Mouse (Mus musculus) neural tube, embryonic 12.5 days (tissue): ENCODE data around the gene Bphl. TPM values are rescaled to one million over a fixed set of nuclear protein-coding genes. Genes with fewer than 3 reads are reported as not detected.

Experiments used
- ATAC-seq: fragments of 200-750 bp; cut with Nextera tagmentation; 2 replicates; pipeline ENCODE4 v1.8.0; 2017; ENCODE audit warnings: low read depth, mild to moderate bottlenecking, moderate TSS enrichment, moderate library complexity; ENCODE audit not compliant: low FRiP score
- H3K27ac ChIP-seq: fragments of 300-500 bp; sonication (generic); 2 replicates; pipeline ENCODE4 v1.5.1; 2016
- H3K27me3 ChIP-seq: fragments of 300-500 bp; sonication (generic); replicated peaks from 2 replicates; pipeline ENCODE4 v1.6.1; 2016; ENCODE audit warnings: mild to moderate bottlenecking
- H3K36me3 ChIP-seq: fragments of 300-500 bp; sonication (generic); 2 replicates; pipeline ENCODE4 v1.6.1; 2016; ENCODE audit warnings: mild to moderate bottlenecking
- H3K4me1 ChIP-seq: fragments of 300-500 bp; sonication (generic); 2 replicates; pipeline ENCODE4 v1.6.1; 2016
- H3K4me2 ChIP-seq: fragments of 300-500 bp; sonication (generic); replicated peaks from 2 replicates; pipeline ENCODE4 v1.6.1; 2016; ENCODE audit warnings: mild to moderate bottlenecking
- H3K4me3 ChIP-seq: fragments of 300-500 bp; sonication (generic); 2 replicates; pipeline ENCODE4 v1.5.1; 2016
- H3K9ac ChIP-seq: fragments of 300-500 bp; sonication (generic); 2 replicates; pipeline ENCODE4 v1.6.1; 2016; ENCODE audit warnings: mild to moderate bottlenecking
- H3K9me3 ChIP-seq: fragments of 300-500 bp; sonication (generic); 2 replicates; pipeline ENCODE4 v1.6.1; 2016; ENCODE audit warnings: mild to moderate bottlenecking
- WGBS: fragments of 180-500 bp; shearing (Covaris S2); methylation state at CpG from one replicate; pipeline ENCODE4 v1.1.7; 2016; 5-methylcytosine and 5-hydroxymethylcytosine counted together
- polyA plus RNA-seq: library from polyadenylated mRNA; unstranded; fragments of >200 nt; fragmentation: Nextera tagmentation; extraction: Ambion mirVana; gene quantifications from 2 replicates; pipeline ENCODE4 v1.2.1, GENCODE M21; 2016

The Bphl gene
- polyA plus RNA-seq, 1 experiment from 2014 or later: 34.3 TPM

GRCm38 (mm10) chr13:34116508-34116907, 79.1 kb downstream of the Bphl start:
- H3K27ac ChIP-seq: no peak overlapping the region
- ATAC-seq: no peak
- no peaks in the 10 kb centered on the region for H3K4me1 ChIP-seq
- 85% methylated on average over 6 of the region's 6 CpGs for WGBS
- H3K27me3 ChIP-seq: no peaks in the 10 kb centered on the region
- H3K4me3 ChIP-seq: no peak overlapping the region
- 0 out of 2 replicates have a peak, but pooled peaks cover 3% of the 10 kb centered on the region for H3K36me3 ChIP-seq
- H3K4me2 ChIP-seq: no peak overlapping the region
- no peak overlapping the region for H3K9ac ChIP-seq
- H3K9me3 ChIP-seq: no peaks in the 10 kb centered on the region

GRCm38 (mm10) chr13:34118816-34119215, 81.4 kb downstream of the Bphl start:
- 79% methylated on average over 4 of the region's 4 CpGs for WGBS
- Histone ChIP-seq H3K9ac (no peak overlapping the region), H3K36me3 (peaks cover 15% of the 10 kb centered on the region)

DNA sequence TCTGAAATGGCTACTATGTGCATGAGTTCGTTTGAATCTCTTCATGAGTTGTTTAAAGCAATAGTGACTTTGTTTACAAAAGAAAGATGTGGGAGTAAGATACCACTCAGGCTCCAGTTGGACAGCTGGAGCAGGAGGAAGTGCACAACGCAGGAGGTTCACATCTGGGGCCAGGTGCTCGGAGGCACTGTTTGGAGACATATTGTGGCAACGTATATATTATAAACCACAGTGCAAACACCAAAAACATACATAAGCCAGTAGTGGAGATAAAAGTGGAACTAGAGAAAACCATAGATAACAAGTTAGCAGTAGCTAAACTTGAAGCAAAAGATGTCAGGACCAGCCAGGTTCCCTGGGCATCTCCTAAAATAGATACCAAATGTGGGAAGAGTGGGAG, 82.0 kb downstream of the Bphl start:
- no peak overlapping the region for H3K4me2 ChIP-seq
- 82% methylated on average over 4 of the region's 4 CpGs for WGBS
- no peak overlapping the region for H3K27ac ChIP-seq
- H3K9me3 ChIP-seq: no peaks in the 10 kb centered on the region
- H3K9ac ChIP-seq: no peak overlapping the region
- H3K4me3 ChIP-seq: no peak overlapping the region
- peaks cover 13% of the 10 kb centered on the region for H3K4me1 ChIP-seq
- no peaks in the 10 kb centered on the region for H3K27me3 ChIP-seq
- H3K36me3 ChIP-seq: peaks cover 19% of the 10 kb centered on the region
- no peak for ATAC-seq

More at GRCm38 (mm10) chr13:34118816-34119215, 81.4 kb downstream of the Bphl start:
- Histone ChIP-seq H3K27me3 (no peaks in the 10 kb centered on the region), H3K9me3 (no peaks in the 10 kb centered on the region), H3K4me2 (no peak overlapping the region), H3K4me1 (0 out of 2 replicates have a peak, but pooled peaks cover 7% of the 10 kb centered on the region), H3K4me3 (no peak overlapping the region), H3K27ac (no peak overlapping the region)
- ATAC-seq: no peak

DNA sequence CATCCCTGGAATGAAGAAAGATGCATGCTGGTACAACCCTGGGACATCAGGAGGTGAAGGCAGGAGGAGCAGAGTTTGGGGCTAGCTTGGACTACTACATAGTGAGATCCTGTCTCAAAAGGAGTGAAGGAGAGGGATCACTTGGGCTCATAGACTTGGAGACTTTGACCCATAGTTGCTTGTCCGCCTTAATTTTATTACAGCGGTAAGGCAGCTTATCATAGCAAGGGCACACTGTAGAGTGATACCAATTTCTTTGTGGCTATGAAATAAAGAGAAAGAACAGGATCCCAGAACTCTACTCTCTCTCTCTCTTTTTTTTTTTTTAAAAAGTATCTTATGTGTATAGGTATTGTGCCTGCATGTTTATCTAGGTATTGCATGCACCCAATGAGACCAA, 83.1 kb downstream of the Bphl start:
- no peak overlapping the region for H3K4me2 ChIP-seq
- H3K9ac ChIP-seq: no peak overlapping the region
- H3K4me3 ChIP-seq: no peak overlapping the region
- H3K36me3 ChIP-seq: peaks cover 25% of the 10 kb centered on the region
- WGBS: 99% methylated on average over 2 of the region's 2 CpGs
- H3K9me3 ChIP-seq: no peaks in the 10 kb centered on the region
- no peaks in the 10 kb centered on the region for H3K27me3 ChIP-seq
- ATAC-seq: no peak
- peaks cover 23% of the 10 kb centered on the region for H3K4me1 ChIP-seq
- H3K27ac ChIP-seq: no peak overlapping the region

Other genes with a start within 250 kb of the Bphl start
- not detected in 2 replicates for gene Serpinb6e, start 194.2 kb upstream of the Bphl start, polyA plus RNA-seq
- gene Serpinb6c, start 131.9 kb upstream of the Bphl start, polyA plus RNA-seq: 0.29 TPM in 2 replicates
- gene Nqo2, start 72.9 kb upstream of the Bphl start, polyA plus RNA-seq: 13.9 and 18.9 TPM in 2 replicates
- gene Ripk1, start 35.2 kb upstream of the Bphl start, polyA plus RNA-seq: 8.7 and 10.4 TPM in 2 replicates
- gene Serpinb6a, start 34.8 kb upstream of the Bphl start, polyA plus RNA-seq: 36.3 and 38.8 TPM in 2 replicates
- gene Tubb2a, start 40.4 kb downstream of the Bphl start, polyA plus RNA-seq: 960 and 968 TPM in 2 replicates
- gene Tubb2b, start 92.9 kb downstream of the Bphl start, polyA plus RNA-seq: 425 and 501 TPM in 2 replicates
- gene Psmg4, start 125.4 kb downstream of the Bphl start, polyA plus RNA-seq: 96.9 and 101 TPM in 2 replicates